Mouse (Mus musculus): ENCODE measurements around the gene Prx. TPM values are rescaled to one million over a fixed set of nuclear protein-coding genes. Genes with fewer than 3 reads are reported as not detected.
"Not testable (repeated sequence)": the region's sequence is repeated elsewhere in the genome, so short reads cannot be mapped to it uniquely, and the experiment has no call there.

The Prx gene
- polyA plus RNA-seq, 1 experiment, result not detected

GRCm38 (mm10) chr7:27489270-27489869 lies 9.8 kb upstream of the Prx start:
- TF ChIP-seq POLR2A (IDR thresholded peaks at IDR 0.05; ENCODE audit: insufficient read depth, low read depth, low read length) (no peak), CTCF (IDR thresholded peaks at IDR 0.05; ENCODE audit: insufficient read depth, low read depth, low read length) (no peak)
- Histone ChIP-seq H3K27ac (ENCODE audit: insufficient read depth, low read depth, low read length) (no peak overlapping the region), H3K4me1 (ENCODE audit: control insufficient read depth, insufficient read depth, low read length) (peaks cover 18% of the 10 kb centered on the region; the same call in 1 of the 2 replicates), H3K4me3 (ENCODE audit: insufficient read depth, low read depth, low read length) (no peak overlapping the region)
- 89% methylated on average over 25 of the region's 25 CpGs for WGBS

DNA sequence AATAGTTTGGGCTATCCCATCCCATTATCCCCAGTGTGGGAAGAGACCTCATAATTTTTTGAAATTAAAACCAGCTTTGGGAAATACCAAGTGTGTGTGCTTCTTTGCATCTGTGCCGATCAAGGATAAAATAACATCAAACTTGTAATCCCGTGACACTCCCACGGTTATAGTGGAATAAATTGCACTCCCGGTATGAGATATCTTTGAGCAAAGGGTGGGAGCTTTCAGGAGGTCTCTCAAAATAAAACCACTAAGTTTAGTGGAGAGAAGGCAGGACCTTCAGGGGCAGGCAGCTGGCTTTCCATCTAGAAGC lies 8.9 kb upstream of the Prx start:
- H3K27ac ChIP-seq (ENCODE audit: insufficient read depth, low read depth, low read length), result no peak overlapping the region; the same call in 1 of the 2 replicates
- peaks cover 18% of the 10 kb centered on the region; the same call in 1 of the 2 replicates for H3K4me1 ChIP-seq (ENCODE audit: control insufficient read depth, insufficient read depth, low read length)
- peak overlapping the region; percentile 51 for H3K4me3 ChIP-seq (ENCODE audit: insufficient read depth, low read depth, low read length)
- WGBS, result 28% methylated on average over 4 of the region's 4 CpGs
- TF ChIP-seq CTCF (IDR thresholded peaks at IDR 0.05; ENCODE audit: insufficient read depth, low read depth, low read length) (no peak), POLR2A (IDR thresholded peaks at IDR 0.05; ENCODE audit: insufficient read depth, low read depth, low read length) (no peak)

- peak overlapping the region; percentile 51 for H3K4me3 ChIP-seq (ENCODE audit: insufficient read depth, low read depth, low read length)
- H3K27ac ChIP-seq (ENCODE audit: insufficient read depth, low read depth, low read length), result peak overlapping the region; percentile 9; the same call in 1 of the 2 replicates
- peaks cover 18% of the 10 kb centered on the region; the same call in 1 of the 2 replicates for H3K4me1 ChIP-seq (ENCODE audit: control insufficient read depth, insufficient read depth, low read length)
- WGBS, result 3% methylated on average over 31 of the region's 33 CpGs
- TF ChIP-seq POLR2A (IDR thresholded peaks at IDR 0.05; ENCODE audit: insufficient read depth, low read depth, low read length), result no peak
- TF ChIP-seq CTCF (IDR thresholded peaks at IDR 0.05; ENCODE audit: insufficient read depth, low read depth, low read length), result peak; percentile 88
Observed at GRCm38 (mm10) chr7:27490543-27491329, 8.4 kb upstream of the Prx start.

- Histone ChIP-seq H3K4me3 (ENCODE audit: insufficient read depth, low read depth, low read length) (no peak overlapping the region), H3K4me1 (ENCODE audit: control insufficient read depth, insufficient read depth, low read length) (peaks cover 18% of the 10 kb centered on the region; the same call in 1 of the 2 replicates), H3K27ac (ENCODE audit: insufficient read depth, low read depth, low read length) (no peak overlapping the region)
- TF ChIP-seq POLR2A (IDR thresholded peaks at IDR 0.05; ENCODE audit: insufficient read depth, low read depth, low read length), result no peak
- TF ChIP-seq CTCF (IDR thresholded peaks at IDR 0.05; ENCODE audit: insufficient read depth, low read depth, low read length), result no peak
- WGBS, result 86% methylated on average over 7 of the region's 7 CpGs
Observed at GRCm38 (mm10) chr7:27491856-27492255, 7.3 kb upstream of the Prx start.

DNA sequence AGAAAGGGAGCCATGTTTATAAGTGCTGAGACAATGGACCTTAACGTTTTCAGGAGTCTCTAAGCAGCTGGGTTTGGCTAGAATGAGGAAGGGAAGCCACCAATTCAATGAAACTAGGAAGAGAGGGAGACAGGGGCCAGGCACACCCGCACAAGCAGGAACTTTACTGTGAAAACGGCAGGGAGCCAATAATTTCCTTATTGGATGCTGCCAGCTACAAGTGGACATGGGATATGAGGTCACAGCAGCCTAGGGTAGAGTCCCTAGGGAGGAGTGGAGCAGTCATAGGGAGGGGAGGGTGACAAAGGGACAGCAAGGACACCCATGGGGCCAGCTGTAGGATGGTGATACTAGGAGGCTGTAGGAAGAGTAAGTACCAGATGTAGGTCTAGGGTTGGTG lies 6.1 kb upstream of the Prx start:
- WGBS, result 72% methylated on average over 3 of the region's 3 CpGs
- H3K4me3 ChIP-seq (ENCODE audit: insufficient read depth, low read depth, low read length), result no peak overlapping the region
- H3K27ac ChIP-seq (ENCODE audit: insufficient read depth, low read depth, low read length), result no peak overlapping the region
- H3K4me1 ChIP-seq (ENCODE audit: control insufficient read depth, insufficient read depth, low read length), result peaks cover 14% of the 10 kb centered on the region; the same call in 1 of the 2 replicates
- no peak for TF ChIP-seq POLR2A (IDR thresholded peaks at IDR 0.05; ENCODE audit: insufficient read depth, low read depth, low read length)
- TF ChIP-seq CTCF (IDR thresholded peaks at IDR 0.05; ENCODE audit: insufficient read depth, low read depth, low read length), result no peak

DNA sequence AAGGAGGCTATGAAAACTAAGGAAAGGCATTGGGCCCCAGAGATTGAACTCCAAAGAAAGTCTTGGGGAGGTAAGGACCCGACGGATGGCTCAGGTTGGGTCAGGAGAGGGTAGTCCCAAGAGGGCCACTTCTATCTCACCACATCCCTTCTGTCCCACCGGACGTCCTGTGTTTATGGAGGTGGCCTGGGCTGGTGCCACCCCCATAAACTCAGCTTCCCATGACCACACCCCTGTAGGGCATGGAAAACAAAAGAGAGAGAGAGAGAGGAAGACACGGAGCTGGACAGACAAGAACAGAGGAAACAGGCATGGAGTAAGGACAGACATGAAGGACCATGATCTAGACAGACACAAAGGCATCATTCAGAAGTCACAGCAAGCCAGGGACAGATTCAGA lies 5.7 kb upstream of the Prx start:
- no peak overlapping the region for H3K27ac ChIP-seq (ENCODE audit: insufficient read depth, low read depth, low read length)
- peaks cover 14% of the 10 kb centered on the region; the same call in 1 of the 2 replicates for H3K4me1 ChIP-seq (ENCODE audit: control insufficient read depth, insufficient read depth, low read length)
- H3K4me3 ChIP-seq (ENCODE audit: insufficient read depth, low read depth, low read length), result no peak overlapping the region
- 90% methylated on average over 5 of the region's 5 CpGs for WGBS
- no peak for TF ChIP-seq CTCF (IDR thresholded peaks at IDR 0.05; ENCODE audit: insufficient read depth, low read depth, low read length)
- no peak for TF ChIP-seq POLR2A (IDR thresholded peaks at IDR 0.05; ENCODE audit: insufficient read depth, low read depth, low read length)

- 88% methylated on average over 9 of the region's 9 CpGs for WGBS
- H3K27ac ChIP-seq (ENCODE audit: insufficient read depth, low read depth, low read length); H3K4me3 ChIP-seq (ENCODE audit: insufficient read depth, low read depth, low read length); H3K4me1 ChIP-seq (ENCODE audit: control insufficient read depth, insufficient read depth, low read length): not testable (repeated sequence)
Observed at GRCm38 (mm10) chr7:27494659-27495367, 4.3 kb upstream of the Prx start.

GRCm38 (mm10) chr7:27501620-27502019 lies 2.5 kb downstream of the Prx start:
- 92% methylated on average over 4 of the region's 4 CpGs for WGBS
- H3K4me3 ChIP-seq (ENCODE audit: insufficient read depth, low read depth, low read length), result no peak overlapping the region
- TF ChIP-seq POLR2A (IDR thresholded peaks at IDR 0.05; ENCODE audit: insufficient read depth, low read depth, low read length), result no peak
- no peak for TF ChIP-seq CTCF (IDR thresholded peaks at IDR 0.05; ENCODE audit: insufficient read depth, low read depth, low read length)

GRCm38 (mm10) chr7:27506765-27507370 lies 7.7 kb downstream of the Prx start:
- WGBS, result 46% methylated on average over 9 of the region's 9 CpGs
- no peak overlapping the region for H3K27ac ChIP-seq (ENCODE audit: insufficient read depth, low read depth, low read length)
- TF ChIP-seq POLR2A (IDR thresholded peaks at IDR 0.05; ENCODE audit: insufficient read depth, low read depth, low read length), result no peak
- TF ChIP-seq CTCF (IDR thresholded peaks at IDR 0.05; ENCODE audit: insufficient read depth, low read depth, low read length), result no peak
- no peak overlapping the region for H3K4me3 ChIP-seq (ENCODE audit: insufficient read depth, low read depth, low read length)
- peaks cover 10% of the 10 kb centered on the region for H3K4me1 ChIP-seq (ENCODE audit: control insufficient read depth, insufficient read depth, low read length)

More at GRCm38 (mm10) chr7:27501620-27502019, 2.5 kb downstream of the Prx start:
- no peak overlapping the region for H3K27ac ChIP-seq (ENCODE audit: insufficient read depth, low read depth, low read length)
- H3K4me1 ChIP-seq (ENCODE audit: control insufficient read depth, insufficient read depth, low read length), result no peaks in the 10 kb centered on the region
